ENCODE assay signal across 8 mouse cellular contexts in genomic region chr8:8690146-8691092, GRCm38 (mm10). TPM values are rescaled to one million over a fixed set of nuclear protein-coding genes. Genes with fewer than 3 reads are reported as not detected.
A peak's percentile ranks its signal among the peaks of the same experiment; 100 is the strongest.
DNase-seq lines count a peak whose midpoint lies in the region; ATAC-seq and TF ChIP-seq lines count a peak whose summit lies in the region.

Arglu1 (minus strand) TSS chr8:8690521.

- peaks cover 33% of the 10 kb centered on the region for H3K4me1 ChIP-seq in G1E (ENCODE audit: insufficient read depth, low read depth, low read length)
- peaks cover 19% of the 10 kb centered on the region; the same call in 1 of the 2 replicates for H3K4me1 ChIP-seq in forebrain, postnatal 0 days (ENCODE audit: insufficient read depth)
- H3K4me1 ChIP-seq in lung, embryonic 15.5 days, result peaks cover 35% of the 10 kb centered on the region

- no peaks in the 10 kb centered on the region for H3K9me3 ChIP-seq in G1E (replicated peaks)
- no peaks in the 10 kb centered on the region for H3K9me3 ChIP-seq in forebrain, postnatal 0 days (ENCODE audit: low read length)
- no peaks in the 10 kb centered on the region for H3K9me3 ChIP-seq in lung, embryonic 15.5 days

- H3K9ac ChIP-seq in forebrain, postnatal 0 days, result peak within 1 kb of the TSS; percentile 99
- peak within 1 kb of the TSS; percentile 100 for H3K9ac ChIP-seq in lung, embryonic 15.5 days

- H3K27ac ChIP-seq in forebrain, postnatal 0 days (ENCODE audit: low read depth, low read length), result peak within 1 kb of the TSS; percentile 99
- peak within 1 kb of the TSS; percentile 98 for H3K27ac ChIP-seq in lung, embryonic 15.5 days

- peak within 1 kb of the TSS; percentile 83 for H3K4me2 ChIP-seq in forebrain, postnatal 0 days (ENCODE audit: low read depth)
- peak within 1 kb of the TSS; percentile 57 for H3K4me2 ChIP-seq in lung, embryonic 15.5 days

- WGBS in forebrain, postnatal 0 days, result 5% methylated on average over 78 of the region's 81 CpGs
- WGBS in lung, embryonic 15.5 days, result 2% methylated on average over 79 of the region's 81 CpGs

- ATAC-seq in G1E (ENCODE audit: extremely low read depth, insufficient number of reproducible peaks, low FRiP score, poor library complexity, severe bottlenecking), result peak; percentile 45; the same call in 1 of the 2 replicates
- peak; percentile 98 for ATAC-seq in forebrain, postnatal 0 days
- peak; percentile 93 for ATAC-seq in lung, embryonic 15.5 days (ENCODE audit: borderline replicate concordance, extremely low read depth, low FRiP score, low TSS enrichment)

- H3K36me3 ChIP-seq in G1E (replicated peaks), result peaks cover 19% of the 10 kb centered on the region
- no peaks in the 10 kb centered on the region for H3K36me3 ChIP-seq in forebrain, postnatal 0 days (ENCODE audit: insufficient read depth)
- no peaks in the 10 kb centered on the region for H3K36me3 ChIP-seq in lung, embryonic 15.5 days

- TF ChIP-seq CTCF in G1E (IDR thresholded peaks at IDR 0.05; ENCODE audit: low read depth, low read length), result no peak
- no peak for TF ChIP-seq CTCF in forebrain, postnatal 0 days (IDR thresholded peaks at IDR 0.05; ENCODE audit: low read depth)

- peak; percentile 93 for DNase-seq in G1E (ENCODE audit: low spot score)
- DNase-seq in cerebellum, adult 18-20 months, result peak; percentile 97 to 100
- DNase-seq in forebrain, postnatal 0 days, result peak; percentile 98
- peak; percentile 98 for DNase-seq in heart, postnatal 4 days
- DNase-seq in layer of hippocampus, adult 8-10 months (ENCODE audit: low spot score in 2 of 2), result peak; percentile 90 to 95
- peak; percentile 90 for DNase-seq in ovary, adult 18-20 months (ENCODE audit: low spot score)
- DNase-seq in thymus, postnatal 0 days (ENCODE audit: low spot score), result peak; percentile 94

- peak within 1 kb of the TSS; percentile 82 for H3K4me3 ChIP-seq in G1E (ENCODE audit: low read depth, low read length)
- peak within 1 kb of the TSS; percentile 85 for H3K4me3 ChIP-seq in forebrain, postnatal 0 days (ENCODE audit: low read depth, low read length)
- peak within 1 kb of the TSS; percentile 96 for H3K4me3 ChIP-seq in lung, embryonic 15.5 days

- H3K27me3 ChIP-seq in G1E (ENCODE audit: insufficient read depth, low read length), result peaks cover 22% of the 10 kb centered on the region
- no peaks in the 10 kb centered on the region for H3K27me3 ChIP-seq in forebrain, postnatal 0 days (ENCODE audit: insufficient read depth, low read length)
- no peaks in the 10 kb centered on the region for H3K27me3 ChIP-seq in lung, embryonic 15.5 days

RNA-seq across cellular contexts. Expression of gene Arglu1, which starts in this region (rescaled TPM):
- 118 and 128 TPM in 2 replicates for total RNA-seq in G1E (2014; fragmentation: Nextera tagmentation)
- 127 and 138 TPM in 2 replicates for total RNA-seq in G1E (2017)
- polyA plus RNA-seq in G1E (2012), result 89.0 and 102 TPM in 2 replicates
- total RNA-seq in forebrain, postnatal 0 days (2014; rRNA removed), result 115 and 154 TPM in 2 replicates
- polyA plus RNA-seq in forebrain, postnatal 0 days (2015; fragmentation: Nextera tagmentation; extraction: Ambion mirVana), result 101 and 143 TPM in 2 replicates
- total RNA-seq in heart, postnatal 4 days (2021), result 10 to 100 TPM; 52.9 to 59.7 TPM
- 100 to 1,000 TPM in 2 of 4 experiments, 10 to 100 TPM in 2; 88.6 to 108 (median 96.4) TPM for total RNA-seq in layer of hippocampus, adult 8-10 months (2022)
- 152 and 154 TPM in 2 replicates for polyA plus RNA-seq in lung, embryonic 15.5 days (2015; fragmentation: Nextera tagmentation; extraction: Ambion mirVana)
- polyA plus RNA-seq in thymus, postnatal 0 days (2015; fragmentation: Nextera tagmentation; extraction: Ambion mirVana), result 147 and 196 TPM in 2 replicates

Comparison
In these comparisons a context has a peak if more than half of its experiments do, and no peak if none do; other contexts are left out.
1. Peak in every context shown above with its lines: DNase-seq, ATAC-seq, H3K4me3 ChIP-seq and H3K27ac ChIP-seq.
2. ATAC-seq: peak in every context shown above with its lines; median percentile 98 in forebrain, postnatal 0 days; 93 in lung, embryonic 15.5 days; 45 in G1E.